Mouse (Mus musculus) ES-CJ7 (cell line): ENCODE measurements at regions not wholly inside any gene's neighbourhood (a gene's known extent, or its start where the extent isn't known, plus 50 kb on each side); places are given as distances from the start of the nearest gene placed in this dataset.

ENCODE experiments used
- DNase-seq: peaks from one replicate; pipeline ENCODE4 v3.0.0; 2011; ENCODE audit warnings: low read depth, low spot score

GRCm38 (mm10) chr8:56682564-56682963 lies 131.7 kb downstream of the Fbxo8 start:
- peak; percentile 19 for DNase-seq

DNA sequence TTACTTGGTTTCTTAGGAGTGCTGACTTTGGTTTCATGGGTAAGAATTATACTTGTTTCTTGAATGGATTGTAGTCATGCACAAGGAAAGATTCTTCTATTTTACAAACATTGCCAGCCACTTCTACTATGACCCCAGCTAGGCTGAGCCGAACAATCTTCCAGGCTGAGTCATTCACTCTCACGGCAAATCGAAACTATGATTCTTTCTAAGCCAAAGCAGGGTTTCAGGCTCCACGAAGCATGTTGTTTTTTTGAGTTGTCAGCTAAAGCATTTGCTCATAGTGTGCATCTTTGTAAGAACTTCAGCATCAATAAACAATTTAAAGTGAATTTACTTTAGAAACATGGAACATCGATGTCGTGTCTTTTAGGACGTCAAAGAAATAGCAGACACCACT lies 133.5 kb downstream of the Fbxo8 start:
- no peak for DNase-seq

- no peak for DNase-seq
Measured at GRCm38 (mm10) chr8:56695436-56695835, 144.5 kb downstream of the Fbxo8 start.

GRCm38 (mm10) chr8:56700580-56701145 lies 149.8 kb downstream of the Fbxo8 start:
- DNase-seq, result no peak

DNA sequence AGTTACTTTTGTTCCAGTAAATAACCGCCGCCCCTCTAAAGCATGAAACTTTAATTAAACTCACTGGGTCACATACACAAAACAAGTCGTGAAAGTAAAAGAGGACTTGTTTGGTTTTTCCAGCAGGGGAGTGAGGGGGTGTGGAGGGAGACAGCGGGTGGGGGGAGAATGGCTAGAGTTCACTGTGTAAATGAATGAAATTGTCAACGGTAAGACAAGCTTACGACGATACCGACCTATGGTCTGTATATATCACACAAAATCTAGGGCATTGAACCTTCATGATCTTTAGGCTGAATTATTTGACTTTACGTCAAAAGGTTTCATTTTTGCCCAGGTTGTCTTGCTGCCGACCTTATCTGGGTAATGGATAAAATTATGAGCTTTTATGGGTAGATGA lies 155.5 kb downstream of the Fbxo8 start:
- DNase-seq, result no peak

DNA sequence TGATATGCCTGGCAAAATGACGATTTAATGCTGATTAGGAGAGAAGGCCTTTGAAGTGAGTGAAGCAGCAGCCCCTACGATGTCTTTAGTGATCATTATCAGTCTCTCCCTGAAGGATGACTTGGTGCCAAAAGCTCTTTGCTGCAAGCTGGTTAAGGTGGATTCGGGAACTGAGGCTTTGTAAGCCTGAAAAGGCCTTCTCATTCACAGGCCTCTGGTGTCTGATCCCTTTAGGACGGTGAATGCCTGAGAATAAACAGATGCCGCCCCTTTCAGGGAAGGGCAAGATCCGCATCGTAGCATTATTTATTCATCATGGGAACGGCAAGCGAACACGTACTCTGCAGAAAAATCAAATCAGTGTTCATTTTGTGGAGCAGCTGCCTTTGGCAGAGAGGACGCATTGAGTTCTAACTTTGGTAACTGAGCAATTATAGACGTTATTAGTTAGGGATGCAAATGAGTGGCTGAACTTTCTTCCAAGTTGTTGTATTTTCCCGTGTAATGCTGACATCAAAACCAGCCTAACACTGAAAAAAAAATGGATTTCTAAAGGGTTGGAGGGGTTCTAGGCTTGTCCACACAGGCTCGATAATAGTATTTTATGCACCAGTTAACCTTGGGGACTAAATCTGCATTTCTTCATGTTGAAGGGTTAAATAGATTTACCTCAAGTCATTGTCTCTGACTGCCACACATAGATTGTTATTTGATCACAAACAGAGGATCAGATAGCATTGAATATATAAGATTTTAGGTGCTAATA lies 156.2 kb downstream of the Fbxo8 start:
- DNase-seq, result no peak

DNA sequence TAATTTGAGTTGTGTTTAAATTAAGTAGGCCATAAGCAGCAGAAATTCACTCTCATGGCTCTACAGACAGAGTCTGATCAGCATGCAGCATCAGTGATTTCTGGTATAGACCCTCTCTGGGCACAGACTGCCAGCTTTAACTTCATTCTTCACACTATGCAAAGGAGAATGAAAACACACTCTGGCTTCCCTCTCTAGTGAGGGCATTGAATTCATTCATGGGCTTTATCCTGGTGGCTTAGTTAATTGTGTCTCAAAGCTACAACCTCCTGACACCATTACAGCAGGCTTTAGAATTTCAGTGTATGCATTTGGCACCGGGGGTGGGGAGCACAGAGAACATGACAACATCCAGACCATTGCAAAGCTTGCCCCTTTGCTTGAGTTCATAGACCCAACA lies 169.1 kb downstream of the Fbxo8 start:
- no peak for DNase-seq

- DNase-seq, result no peak
Measured at GRCm38 (mm10) chr8:56722473-56723236, 171.8 kb downstream of the Fbxo8 start.

GRCm38 (mm10) chr8:56724607-56725006 lies 173.7 kb downstream of the Fbxo8 start:
- DNase-seq, result no peak

- no peak for DNase-seq
Measured at GRCm38 (mm10) chr8:56733318-56733717, 182.4 kb downstream of the Fbxo8 start.

- no peak for DNase-seq
Measured at GRCm38 (mm10) chr8:56735021-56735420, 184.1 kb downstream of the Fbxo8 start.

DNA sequence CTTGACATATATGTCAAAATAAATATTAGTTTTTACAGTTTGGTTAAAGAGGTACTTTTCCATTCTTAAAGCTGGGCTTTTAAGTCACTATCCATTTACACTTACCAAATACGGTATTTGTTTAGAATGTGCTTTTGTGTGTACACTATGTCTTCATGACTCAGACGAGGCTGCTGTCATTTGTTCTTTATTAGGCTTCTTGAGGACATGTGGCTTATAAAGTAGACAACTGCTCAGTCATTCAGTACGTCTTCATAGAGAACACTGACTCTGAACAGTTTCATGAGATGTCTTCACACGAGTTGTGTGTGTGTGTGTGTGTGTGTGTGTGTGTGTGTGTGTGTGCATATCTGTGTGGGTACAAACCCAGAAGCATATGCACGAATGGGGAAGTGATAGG lies 216.1 kb downstream of the Fbxo8 start:
- no peak for DNase-seq

GRCm38 (mm10) chr8:56784441-56784840 lies 233.6 kb downstream of the Fbxo8 start:
- DNase-seq, result no peak

DNA sequence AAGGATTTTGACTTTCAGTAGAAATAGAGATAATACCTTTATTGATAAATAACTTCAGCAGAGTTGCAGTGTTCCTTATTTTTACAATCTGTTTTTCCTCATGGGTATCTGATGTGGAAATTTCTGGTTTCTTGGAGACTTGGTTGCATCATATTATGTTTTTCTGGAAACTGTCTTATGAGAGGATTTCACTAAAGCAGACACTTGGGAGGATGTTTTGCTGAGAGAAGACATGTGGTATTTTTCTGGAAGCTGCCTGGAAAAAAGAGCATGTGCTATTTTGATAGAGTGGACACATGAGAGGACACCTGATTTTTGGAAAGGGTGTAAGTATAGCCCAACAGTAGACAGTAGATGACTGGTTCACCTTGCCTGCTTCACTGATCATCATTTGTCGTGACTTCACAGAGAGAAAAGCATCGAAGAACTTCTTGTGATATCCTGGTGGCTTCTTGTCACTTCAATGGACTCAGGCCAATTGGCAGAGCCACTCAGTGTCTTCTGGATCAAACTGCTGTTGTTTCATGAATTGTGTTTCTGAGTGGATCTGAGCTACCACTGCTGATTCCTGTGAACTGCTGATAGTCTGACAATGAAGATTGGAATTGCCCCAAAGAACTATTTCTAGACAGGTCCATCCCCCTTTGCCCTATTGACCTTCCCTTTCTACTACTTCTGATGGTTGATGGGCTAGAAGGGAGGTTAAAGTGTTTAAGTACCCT lies 238.8 kb downstream of the Fbxo8 start:
- DNase-seq, result no peak

- DNase-seq, result no peak
Measured at GRCm38 (mm10) chr8:56832651-56833050, 281.8 kb downstream of the Fbxo8 start.

DNA sequence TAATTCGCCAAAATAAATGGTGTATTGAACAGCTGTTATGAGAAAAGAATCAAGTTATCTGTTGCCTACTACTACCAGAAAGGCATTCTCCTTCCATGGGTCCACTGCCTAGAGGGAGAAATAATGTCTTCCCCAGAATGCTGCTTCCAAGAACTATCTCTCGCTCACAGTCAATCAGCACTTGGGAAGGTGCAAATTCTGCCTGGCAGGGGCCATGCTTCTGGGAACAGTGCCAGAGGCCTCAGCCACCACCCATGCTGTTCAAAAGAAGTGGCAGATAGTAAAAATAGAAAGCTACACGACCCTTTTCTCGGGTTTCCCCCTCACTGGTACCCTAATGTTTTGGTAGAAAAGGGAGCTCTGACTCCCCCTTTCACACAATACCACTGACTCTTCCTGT lies 282.2 kb downstream of the Fbxo8 start:
- DNase-seq, result no peak

DNA sequence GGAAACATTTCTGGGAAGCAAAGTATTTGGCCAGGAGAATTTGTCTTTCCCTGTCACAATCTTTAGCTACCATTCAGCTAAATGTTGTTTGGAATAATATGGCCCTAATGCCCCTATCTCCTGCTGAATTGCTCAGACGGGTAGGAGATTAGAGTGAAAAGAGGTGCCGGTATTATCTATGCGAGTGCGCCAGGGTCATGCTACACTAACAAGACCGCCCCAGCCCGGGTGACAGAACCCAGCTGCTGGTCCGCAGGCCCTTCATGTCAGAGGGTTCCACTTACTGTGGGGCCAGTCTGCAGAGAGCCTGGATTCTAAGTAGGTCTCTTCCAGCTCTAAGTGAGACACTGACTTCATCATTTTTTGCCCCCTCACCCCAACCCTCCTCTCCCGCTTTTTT lies 332.6 kb downstream of the Fbxo8 start:
- DNase-seq, result no peak

DNA sequence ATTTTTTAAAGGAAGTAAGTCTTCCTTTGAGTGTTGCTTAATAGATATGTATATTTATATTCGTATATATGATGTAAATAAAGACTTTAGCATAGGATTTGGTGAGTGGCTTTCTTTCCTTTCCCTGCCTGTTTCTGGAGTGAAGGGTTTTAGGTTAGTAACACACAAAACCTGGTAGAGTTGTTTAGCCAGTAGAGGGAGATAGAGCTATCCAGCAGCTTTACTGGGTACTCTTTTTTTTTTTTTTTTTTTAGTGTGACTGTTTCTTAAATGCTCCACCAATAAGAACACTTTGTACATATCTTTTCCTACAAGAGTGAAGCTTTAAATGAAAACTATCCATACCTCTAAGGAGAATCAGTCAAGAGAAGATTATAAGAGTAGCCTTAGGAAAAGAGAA lies 333.3 kb downstream of the Fbxo8 start:
- peak; percentile 49 for DNase-seq

DNA sequence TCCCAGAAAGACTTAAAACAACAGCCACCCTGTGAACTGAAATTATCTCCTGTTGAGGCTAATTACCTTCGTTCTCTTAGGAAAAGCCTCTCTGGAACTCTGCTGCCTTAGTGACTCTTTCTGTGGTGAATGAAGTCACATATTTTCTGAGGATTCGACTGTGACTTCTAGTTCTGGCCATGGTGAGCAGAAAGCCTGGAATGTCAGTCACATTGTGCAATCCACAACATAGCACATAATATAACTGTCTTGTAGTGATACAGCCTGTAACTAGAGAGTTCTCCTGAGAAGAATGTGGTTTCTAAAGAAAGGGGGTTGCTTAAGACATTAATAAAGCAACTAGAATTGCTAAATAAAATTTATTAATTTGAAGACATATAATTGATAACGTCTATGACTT lies 342.7 kb downstream of the Fbxo8 start:
- DNase-seq, result no peak

GRCm38 (mm10) chr8:56915362-56915761 lies 364.5 kb downstream of the Fbxo8 start:
- no peak for DNase-seq

GRCm38 (mm10) chr8:56915989-56916388 lies 365.1 kb downstream of the Fbxo8 start:
- DNase-seq, result no peak

DNA sequence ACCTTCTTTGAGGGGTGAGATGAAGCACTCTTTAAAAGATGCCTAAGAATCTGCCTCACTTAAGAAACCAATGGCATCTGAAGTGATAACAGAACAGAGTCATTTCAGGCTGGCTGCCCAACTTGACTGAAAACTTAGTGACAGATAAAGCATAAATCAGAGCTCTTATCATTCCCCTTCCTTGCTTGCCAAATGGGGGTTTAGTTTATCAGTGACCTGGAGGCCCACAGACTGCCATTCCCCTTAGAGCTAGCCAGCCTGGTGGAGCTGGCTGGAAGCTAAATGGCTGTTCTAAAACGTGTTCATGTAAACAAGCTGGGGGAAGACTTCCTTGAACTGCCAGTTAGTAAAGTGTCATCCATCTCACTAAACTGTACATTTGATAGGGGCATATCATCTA lies 373.8 kb downstream of the Fbxo8 start:
- DNase-seq, result no peak
